Mouse (Mus musculus): Measurements from ENCODE around the gene Ptprm. TPM values are rescaled to one million over a fixed set of nuclear protein-coding genes. Genes with fewer than 3 reads are reported as not detected.

The Ptprm gene
- total and polyA plus RNA-seq, 3 experiments, result not detected

DNA sequence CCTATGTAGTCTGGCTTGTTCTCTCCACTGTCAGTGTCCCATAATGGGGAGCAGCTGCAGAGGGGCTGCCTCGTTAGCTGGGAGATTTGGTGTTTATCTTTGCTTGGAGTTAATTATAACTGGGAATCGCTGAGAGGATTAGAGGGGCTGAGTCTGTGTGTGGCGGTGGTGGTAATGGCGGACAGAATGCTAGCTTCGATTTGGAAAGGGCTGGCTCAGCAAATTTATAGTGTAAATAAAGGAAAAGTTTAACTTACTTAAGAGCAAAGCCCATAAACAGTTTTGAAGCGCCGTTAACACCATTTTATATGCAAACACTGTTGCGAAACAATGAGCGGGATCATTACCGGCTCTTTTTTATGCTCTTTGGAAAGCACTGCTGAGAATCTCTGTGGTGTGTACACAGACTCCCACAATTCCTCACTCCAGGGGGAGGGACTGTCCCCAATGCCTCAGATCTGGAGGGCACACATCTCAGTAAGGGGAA is 597.2 kb downstream of the Ptprm start:
- no peaks in the 10 kb centered on the region for H3K36me3 ChIP-seq (ENCODE audit: control insufficient read depth in 1 of 2, insufficient read depth in 2 of 2, low read length in 2 of 2)
- TF ChIP-seq MAZ (IDR thresholded peaks at IDR 0.05; ENCODE audit: low read depth, low read length) (no peak), NELFE (IDR thresholded peaks at IDR 0.05; ENCODE audit: low read depth, low read length) (no peak), MAFK (IDR thresholded peaks at IDR 0.05; ENCODE audit: borderline replicate concordance, low read depth, low read length) (no peak), TCF12 (IDR thresholded peaks at IDR 0.05; ENCODE audit: low read depth, low read length) (no peak), ZMIZ1 (IDR thresholded peaks at IDR 0.05; ENCODE audit: low read depth, low read length) (no peak), UBTF (IDR thresholded peaks at IDR 0.05; ENCODE audit: borderline replicate concordance, insufficient read depth, low read depth, low read length) (no peak), MYC (IDR thresholded peaks at IDR 0.05; ENCODE audit: low read depth, low read length) (no peak), MYB (IDR thresholded peaks at IDR 0.05; ENCODE audit: low read depth, low read length) (no peak), MEF2A (IDR thresholded peaks at IDR 0.05; ENCODE audit: extremely low read depth, insufficient replicate concordance, low read depth, low read length, poor library complexity, severe bottlenecking) (no peak)

DNA sequence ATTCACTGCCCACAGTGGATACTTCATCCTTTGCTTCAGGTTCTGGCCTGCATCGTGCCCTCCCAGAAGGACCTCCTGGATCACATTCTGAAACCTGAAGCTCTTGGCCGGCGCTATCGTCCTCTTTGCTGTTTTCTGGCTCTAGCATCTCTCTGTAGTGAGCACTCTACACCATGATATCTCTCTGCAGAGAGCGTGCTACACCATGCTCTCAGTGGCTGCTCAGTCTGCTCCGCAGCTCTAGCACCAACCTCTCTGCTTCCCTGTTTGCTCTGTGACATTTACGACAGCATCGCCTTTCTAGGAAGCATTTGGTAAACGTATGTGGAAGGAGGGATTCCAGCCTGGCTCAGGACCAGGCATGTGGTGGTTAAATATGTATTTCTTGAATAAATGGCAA is 597.8 kb downstream of the Ptprm start:
- H3K27ac ChIP-seq (ENCODE audit: control insufficient read depth, low read depth, low read length), result no peak overlapping the region
- H3K9ac ChIP-seq (ENCODE audit: control insufficient read depth, low read depth, low read length, poor library complexity, severe bottlenecking), result no peak overlapping the region
- no peaks in the 10 kb centered on the region for H3K79me2 ChIP-seq (ENCODE audit: control insufficient read depth, insufficient read depth, low read length, poor library complexity)
- TF ChIP-seq HCFC1 (IDR thresholded peaks at IDR 0.05; ENCODE audit: low read depth, low read length), result no peak
- TF ChIP-seq POLR2AphosphoS2 (IDR thresholded peaks at IDR 0.05; ENCODE audit: low read length), result no peak
- no peak for TF ChIP-seq SIN3A (IDR thresholded peaks at IDR 0.05; ENCODE audit: low read length)
- TF ChIP-seq ZC3H11A (IDR thresholded peaks at IDR 0.05; ENCODE audit: low read depth, low read length), result no peak
- no peak for TF ChIP-seq TBP (IDR thresholded peaks at IDR 0.05; ENCODE audit: low read depth, low read length)
- no peak for TF ChIP-seq NELFE (IDR thresholded peaks at IDR 0.05; ENCODE audit: low read depth, low read length)
- TF ChIP-seq KAT2A (conservative IDR thresholded peaks at IDR 0.05; ENCODE audit: low read depth, low read length), result no peak
- no peak for TF ChIP-seq MYB (IDR thresholded peaks at IDR 0.05; ENCODE audit: low read depth, low read length)
- no peak for TF ChIP-seq GATA1 (IDR thresholded peaks at IDR 0.05; ENCODE audit: low read depth, low read length)
- no peak for TF ChIP-seq USF1 (IDR thresholded peaks at IDR 0.05; ENCODE audit: low read depth, low read length)
- no peak for TF ChIP-seq RCOR1 (IDR thresholded peaks at IDR 0.05; ENCODE audit: low read depth, low read length)
- H3K4me3 ChIP-seq (ENCODE audit: control insufficient read depth in 1 of 2, insufficient read depth in 1 of 2, low read depth in 2 of 2, low read length in 2 of 2), result no peak overlapping the region
- H3K27me3 ChIP-seq (ENCODE audit: control insufficient read depth in 1 of 2, insufficient read depth in 2 of 2, low read length in 2 of 2), result no peaks in the 10 kb centered on the region
- no peaks in the 10 kb centered on the region for H3K36me3 ChIP-seq (ENCODE audit: control insufficient read depth in 1 of 2, insufficient read depth in 2 of 2, low read length in 2 of 2)
- no peaks in the 10 kb centered on the region for H3K4me1 ChIP-seq (ENCODE audit: control insufficient read depth in 1 of 2, insufficient read depth in 2 of 2, low read length in 2 of 2)
- H3K9me3 ChIP-seq (replicated peaks; ENCODE audit: insufficient read depth, low read length), result no peaks in the 10 kb centered on the region
- DNase-seq (ENCODE audit: low read depth, low spot score), result no peak

More for the DNA sequence above, 597.2 kb downstream of the Ptprm start:
- Histone ChIP-seq H3K79me2 (ENCODE audit: control insufficient read depth, insufficient read depth, low read length, poor library complexity) (no peaks in the 10 kb centered on the region), H3K27me3 (ENCODE audit: control insufficient read depth in 1 of 2, insufficient read depth in 2 of 2, low read length in 2 of 2) (no peaks in the 10 kb centered on the region), H3K9me3 (replicated peaks; ENCODE audit: insufficient read depth, low read length) (no peaks in the 10 kb centered on the region), H3K9ac (ENCODE audit: control insufficient read depth, low read depth, low read length, poor library complexity, severe bottlenecking) (no peak overlapping the region), H3K4me3 (ENCODE audit: control insufficient read depth in 1 of 2, insufficient read depth in 1 of 2, low read depth in 2 of 2, low read length in 2 of 2) (no peak overlapping the region), H3K4me1 (ENCODE audit: control insufficient read depth in 1 of 2, insufficient read depth in 2 of 2, low read length in 2 of 2) (no peaks in the 10 kb centered on the region), H3K27ac (ENCODE audit: control insufficient read depth, low read depth, low read length) (no peak overlapping the region)
- DNase-seq (ENCODE audit: low read depth, low spot score), result no peak
